Mouse (Mus musculus) testis, adult 2 months (tissue): ENCODE measurements at regions not wholly inside any gene's neighbourhood (a gene's known extent, or its start where the extent isn't known, plus 50 kb on each side); places are given as distances from the start of the nearest gene placed in this dataset.

Source experiments
- CTCF ChIP-seq: fragments of 200-500 bp; IDR thresholded peaks from 2 replicates; pipeline ENCODE4 v1.5.1; 2012; ENCODE audit warnings: low read depth, mild to moderate bottlenecking, inconsistent platforms, low read length, moderate library complexity; ENCODE audit not compliant: control insufficient read depth, insufficient read depth, insufficient replicate concordance
- POLR2A ChIP-seq: fragments of 200-500 bp; IDR thresholded peaks from 2 replicates; pipeline ENCODE4 v1.6.1; 2012; ENCODE audit warnings: low read depth, mild to moderate bottlenecking, inconsistent platforms, low read length, moderate library complexity; ENCODE audit not compliant: control insufficient read depth

GRCm38 (mm10) chr8:92302694-92303093 lies 54.7 kb upstream of the Irx5 start:
- TF ChIP-seq POLR2A: no peak
- no peak for TF ChIP-seq CTCF
